Mouse (Mus musculus) right cerebral cortex, adult 18-20 months (tissue): Measurements from ENCODE around the gene Ghr.

Source experiments
- DNase-seq: peaks from one replicate; pipeline ENCODE4 v3.0.0; 2022; ENCODE audit warnings: mixed read lengths

Gene Ghr

DNA sequence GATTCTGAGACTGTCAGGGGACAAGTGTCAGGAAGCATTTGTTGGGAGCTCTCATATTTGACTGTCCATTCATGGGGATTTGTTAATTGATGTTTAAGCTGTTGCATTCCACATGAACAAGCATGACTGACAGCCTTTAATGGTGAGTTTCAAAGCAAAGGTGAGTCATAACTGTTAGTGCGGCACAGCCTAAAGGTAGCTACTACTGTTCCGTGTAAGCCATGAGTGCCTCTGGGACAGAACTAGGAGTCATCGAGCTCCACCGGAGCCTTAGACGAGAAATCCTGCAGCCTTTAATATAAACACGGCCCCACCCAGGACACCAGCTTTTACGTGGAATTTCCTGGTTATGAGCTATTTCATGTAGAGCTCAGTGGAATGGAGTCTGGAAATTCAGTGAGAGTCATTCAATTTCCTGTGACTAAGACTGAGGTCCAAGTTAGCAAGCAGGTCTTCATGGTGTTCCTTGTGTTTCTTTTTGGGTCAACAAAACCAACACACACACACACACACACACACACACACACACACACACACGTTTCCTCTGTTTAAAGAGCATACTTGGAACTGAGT lies 138.8 kb downstream of the Ghr start:
- no peak for DNase-seq

DNA sequence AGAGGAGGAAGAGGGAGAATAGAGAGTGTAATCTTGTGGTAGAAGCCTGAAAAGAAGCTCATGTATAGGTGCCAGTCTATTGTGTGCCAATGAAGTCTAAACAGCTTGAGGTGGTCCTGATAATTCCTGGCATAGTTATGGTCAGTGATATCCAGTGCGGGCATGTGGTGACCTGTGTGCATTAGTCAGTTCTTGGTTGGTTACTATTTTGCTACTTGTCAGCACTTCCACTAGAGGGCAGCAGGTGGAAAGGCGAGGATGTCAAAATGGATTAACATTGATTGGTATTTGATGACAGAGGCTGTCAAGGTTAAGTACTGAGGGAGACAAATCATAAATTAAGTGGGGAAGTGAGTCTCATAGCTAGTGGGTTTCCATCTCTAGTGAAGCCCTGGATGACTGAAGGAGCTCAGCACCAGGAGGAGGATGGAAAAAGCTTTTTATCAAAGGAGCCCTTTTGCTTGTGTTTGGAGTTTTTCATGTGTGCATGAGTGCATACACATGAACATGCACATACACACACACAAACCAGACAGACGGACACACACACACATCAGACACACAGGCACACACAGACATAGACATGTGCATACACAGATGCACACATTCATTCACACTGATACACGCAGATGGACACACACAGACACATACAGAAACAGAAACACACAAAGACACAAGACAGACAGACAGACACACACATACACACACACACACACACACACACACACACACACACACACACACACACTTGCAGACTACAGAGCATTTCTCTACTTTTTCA lies 141.6 kb downstream of the Ghr start:
- DNase-seq = peak; percentile 26

DNA sequence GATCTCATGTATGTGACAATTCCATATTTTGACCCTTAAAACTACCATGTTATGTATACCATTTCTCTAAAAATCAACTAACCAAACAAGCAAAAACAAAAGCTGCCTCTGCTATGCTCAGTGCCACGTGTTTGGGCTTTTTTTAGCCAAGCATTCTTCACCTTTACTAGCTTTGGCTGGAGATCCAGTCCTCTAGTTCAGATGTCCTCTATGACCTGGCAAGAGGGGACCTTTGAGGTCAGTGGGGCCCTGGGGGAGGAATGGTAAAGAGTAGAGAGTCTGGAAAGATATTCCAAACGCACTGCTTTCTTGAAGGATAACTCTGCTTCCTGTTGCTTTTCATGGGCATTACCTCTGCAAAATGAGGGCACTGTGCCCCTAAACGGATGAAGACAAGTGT lies 145.9 kb downstream of the Ghr start:
- no peak for DNase-seq

DNA sequence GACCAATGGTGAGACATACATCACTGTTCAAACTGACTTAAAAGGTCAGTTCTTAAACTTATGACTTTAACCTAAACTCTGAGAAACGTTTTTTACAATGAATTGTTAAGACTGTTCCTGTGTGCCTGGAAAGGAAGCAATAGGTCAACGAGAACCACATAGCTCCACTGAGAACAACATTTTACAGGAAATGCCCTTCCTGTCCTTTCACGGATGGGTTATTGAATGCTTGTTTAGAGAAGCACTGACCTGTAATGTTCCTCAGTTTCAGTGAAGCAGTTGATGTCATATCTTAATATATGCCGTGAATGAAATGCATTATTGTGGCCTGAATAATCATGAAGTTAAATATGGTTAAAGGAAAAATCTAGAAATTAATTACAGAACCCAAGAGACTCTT lies 147.7 kb downstream of the Ghr start:
- DNase-seq = no peak

DNA sequence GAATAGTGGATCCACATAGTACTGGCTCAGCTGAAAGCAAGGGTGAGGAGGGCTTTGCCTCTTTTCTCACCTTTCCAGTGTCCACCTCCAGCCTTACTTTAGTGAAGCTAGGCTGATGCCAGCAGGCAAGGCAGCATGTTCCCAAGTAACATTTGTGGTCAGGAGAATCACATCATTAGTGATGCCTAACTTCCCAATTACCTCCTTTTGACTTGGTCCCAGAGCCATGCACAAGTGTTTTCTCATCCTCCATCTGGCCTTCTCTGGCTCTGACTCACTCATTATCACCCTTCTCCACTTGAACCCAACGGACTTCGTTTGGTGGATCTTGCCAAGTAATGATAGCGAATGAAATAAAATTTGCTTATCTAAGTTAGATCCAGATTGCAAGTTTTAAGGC lies 148.8 kb downstream of the Ghr start:
- no peak for DNase-seq

DNA sequence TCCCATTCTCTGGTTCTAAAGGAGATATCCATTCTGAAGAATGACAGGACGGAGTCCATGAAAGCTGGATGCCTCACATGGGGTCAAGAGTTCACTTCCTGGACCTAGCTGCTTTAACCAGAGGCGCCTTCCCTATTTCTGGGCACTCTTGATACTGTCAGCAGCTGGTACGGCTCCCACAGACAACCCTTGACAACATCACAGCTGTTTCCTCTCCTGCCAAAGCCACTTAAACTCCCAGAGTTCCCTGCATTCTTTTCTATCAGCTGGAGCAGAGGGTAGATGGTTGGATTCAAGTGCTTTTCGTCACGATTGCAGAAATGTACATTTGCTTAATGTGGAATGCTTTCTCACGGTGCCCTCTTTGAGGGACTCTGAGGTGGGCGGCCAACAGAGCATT lies 150.0 kb downstream of the Ghr start:
- no peak for DNase-seq

DNA sequence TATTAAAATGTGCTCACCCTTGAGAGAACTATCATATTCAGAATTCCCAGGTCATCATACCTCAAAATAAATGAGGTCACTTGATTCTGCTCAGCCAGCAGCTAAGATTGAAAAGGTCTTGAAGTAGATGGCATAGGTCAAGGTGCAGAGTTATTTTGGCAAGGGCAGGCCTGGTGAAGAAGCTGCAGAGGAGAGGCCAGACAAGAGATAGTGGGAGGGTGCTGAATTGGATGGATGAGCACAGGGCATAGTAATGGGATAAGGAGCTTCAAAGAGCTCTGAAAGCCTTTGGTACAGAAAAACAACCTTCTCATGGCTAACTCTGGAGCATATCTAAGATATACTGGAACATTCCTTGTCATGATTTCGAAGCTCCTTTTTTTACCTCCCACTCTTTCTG lies 150.5 kb downstream of the Ghr start:
- DNase-seq = no peak

DNA sequence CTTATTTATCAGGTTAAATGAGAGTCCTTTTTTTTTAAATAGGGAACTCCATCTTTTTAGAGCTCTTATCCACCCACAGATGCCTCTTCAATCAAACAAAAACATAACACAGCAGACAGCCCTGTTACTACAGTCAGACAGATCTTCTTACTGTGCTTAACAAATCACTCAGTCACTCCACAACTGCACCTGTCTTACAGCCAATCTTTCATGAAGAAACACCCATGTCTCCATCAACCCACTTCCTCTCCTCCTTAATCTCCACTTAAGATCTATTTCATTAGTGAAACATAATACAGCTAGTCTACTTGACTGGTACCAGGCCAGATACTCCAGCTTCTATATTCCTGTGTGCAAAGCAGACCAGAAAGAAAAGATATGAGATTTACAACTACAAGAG lies 153.9 kb downstream of the Ghr start:
- no peak for DNase-seq

DNA sequence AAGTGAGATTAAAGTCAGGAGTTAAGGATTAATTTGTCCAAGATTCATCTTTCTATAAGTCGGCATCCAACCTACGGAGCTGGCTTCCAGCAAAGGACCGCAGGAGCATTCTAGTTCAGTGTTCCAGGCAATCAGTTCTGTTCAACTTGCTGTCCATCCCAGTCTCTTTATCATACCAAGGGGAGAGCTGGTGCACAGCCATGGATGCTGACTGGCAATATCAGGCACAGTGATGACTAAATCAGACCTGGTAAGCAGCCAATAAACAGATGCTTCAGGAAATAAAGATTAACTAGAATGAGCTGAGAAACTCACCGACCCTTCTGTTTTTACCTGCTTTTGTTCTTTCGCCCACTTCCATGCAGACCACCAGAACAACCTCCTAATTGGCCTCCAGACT lies 154.3 kb downstream of the Ghr start:
- no peak for DNase-seq

DNA sequence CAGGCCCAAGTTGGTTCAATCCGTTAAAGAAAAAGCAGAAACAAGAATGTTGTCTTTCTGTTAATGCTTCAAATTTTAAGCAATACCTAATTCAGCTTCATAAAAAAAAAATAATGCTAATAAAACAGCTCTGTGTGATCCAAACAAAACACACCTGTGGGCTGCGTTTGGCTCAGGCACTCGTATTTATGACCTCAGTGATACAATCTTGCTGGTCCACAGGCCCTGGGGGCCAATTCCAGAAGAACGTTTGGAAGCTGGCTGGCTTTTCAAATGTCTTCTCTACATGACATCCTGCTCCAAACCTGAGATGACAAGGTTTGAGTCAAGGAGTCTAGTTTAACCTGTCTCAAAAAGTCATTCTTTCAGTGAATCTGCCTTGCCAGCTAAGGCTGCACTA lies 156.9 kb downstream of the Ghr start:
- no peak for DNase-seq

DNA sequence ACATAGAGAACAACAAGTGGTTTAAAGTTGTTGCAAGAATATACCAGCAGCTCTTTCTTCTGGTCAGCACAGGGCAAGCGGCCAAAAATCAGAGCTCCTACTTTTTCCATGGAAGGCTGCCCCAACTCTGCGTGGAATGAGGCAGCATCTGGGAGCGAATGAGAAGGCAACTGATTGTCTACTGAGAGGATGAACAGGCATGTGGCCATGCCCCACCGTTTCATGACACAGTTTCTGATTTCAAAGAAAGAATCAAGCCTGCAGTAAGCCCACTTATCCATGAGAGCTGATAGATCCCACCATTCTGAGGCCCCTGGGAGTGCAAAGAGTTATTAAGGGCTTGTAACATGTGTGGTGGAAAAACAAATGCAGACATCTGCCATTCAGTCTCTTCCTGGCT lies 160.1 kb downstream of the Ghr start:
- DNase-seq = no peak

DNA sequence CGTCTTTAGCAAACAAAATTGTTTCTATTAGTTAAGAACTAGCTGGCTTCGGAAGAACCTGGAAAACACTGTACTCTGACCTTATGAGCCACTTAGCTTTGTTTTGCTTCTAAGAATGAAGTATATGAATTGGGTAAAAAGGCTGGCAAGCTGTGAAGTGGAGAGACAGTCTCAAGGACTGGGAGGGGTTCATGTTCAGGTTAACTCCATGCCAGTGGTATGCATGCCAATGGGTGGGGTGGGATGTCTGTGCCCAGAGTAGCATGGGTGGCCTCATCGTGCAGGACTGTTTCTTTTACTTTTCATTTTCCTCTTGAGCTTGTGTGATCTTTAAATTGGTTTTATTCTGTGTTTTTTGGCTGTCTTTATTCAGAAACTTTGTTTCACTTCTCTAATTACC lies 165.6 kb downstream of the Ghr start:
- DNase-seq = no peak

DNA sequence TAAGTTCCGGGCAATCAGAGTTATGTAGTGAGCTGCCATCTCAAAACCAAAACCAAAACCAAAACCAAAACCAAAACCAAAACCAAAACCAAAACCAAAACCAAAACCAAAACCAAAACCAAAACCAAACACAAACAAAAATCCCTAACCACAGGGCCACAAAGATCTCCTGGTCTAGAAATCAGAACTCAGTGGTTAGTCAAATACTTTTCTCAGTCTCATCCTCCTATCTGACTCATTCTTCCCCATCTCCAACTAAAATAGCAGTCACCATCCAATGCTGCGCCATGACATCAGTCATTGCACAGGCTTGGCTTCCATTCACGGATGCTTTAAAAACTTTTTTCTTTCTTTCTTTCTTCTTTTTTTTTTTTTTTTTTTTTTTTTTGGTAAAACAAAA lies 170.2 kb downstream of the Ghr start:
- DNase-seq = no peak

DNA sequence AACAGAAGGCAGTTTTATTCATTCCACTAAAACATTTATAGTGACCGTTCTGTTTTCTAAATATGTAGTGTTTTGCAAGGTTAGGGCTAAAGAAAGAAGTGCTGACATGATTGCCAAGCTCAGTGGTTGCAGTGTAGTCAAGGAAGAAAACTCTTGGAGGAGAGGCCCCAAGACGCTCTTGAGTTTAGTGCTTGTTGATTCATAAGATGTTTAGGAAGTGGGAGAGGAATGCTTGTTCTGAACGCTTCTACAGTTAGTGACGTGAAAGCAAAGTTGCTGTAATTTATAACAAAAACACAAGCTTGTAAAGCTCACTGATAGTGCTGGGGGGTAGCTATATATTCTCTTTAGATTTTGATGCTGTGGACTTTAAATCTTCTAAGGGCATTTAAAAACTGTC lies 174.8 kb downstream of the Ghr start:
- DNase-seq = no peak

DNA sequence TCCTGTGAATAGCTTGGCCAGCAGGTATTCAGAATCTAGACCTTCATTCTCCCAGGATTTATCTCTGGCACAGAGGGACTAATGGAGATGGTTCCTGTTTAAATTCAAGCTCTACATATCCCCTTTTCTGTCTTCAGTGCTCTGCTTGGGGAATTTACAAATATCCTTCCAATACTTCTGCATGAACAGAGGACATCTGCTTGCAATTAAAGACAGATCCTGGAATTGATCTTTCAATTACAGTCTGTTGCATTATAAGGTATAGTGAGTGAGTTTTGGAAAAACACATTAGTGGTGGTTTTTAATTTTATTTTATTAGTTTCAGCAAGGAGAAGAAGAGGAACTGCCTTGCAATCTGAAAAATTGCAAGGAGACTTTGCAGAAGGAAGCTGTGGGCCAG lies 184.1 kb downstream of the Ghr start:
- DNase-seq = no peak

DNA sequence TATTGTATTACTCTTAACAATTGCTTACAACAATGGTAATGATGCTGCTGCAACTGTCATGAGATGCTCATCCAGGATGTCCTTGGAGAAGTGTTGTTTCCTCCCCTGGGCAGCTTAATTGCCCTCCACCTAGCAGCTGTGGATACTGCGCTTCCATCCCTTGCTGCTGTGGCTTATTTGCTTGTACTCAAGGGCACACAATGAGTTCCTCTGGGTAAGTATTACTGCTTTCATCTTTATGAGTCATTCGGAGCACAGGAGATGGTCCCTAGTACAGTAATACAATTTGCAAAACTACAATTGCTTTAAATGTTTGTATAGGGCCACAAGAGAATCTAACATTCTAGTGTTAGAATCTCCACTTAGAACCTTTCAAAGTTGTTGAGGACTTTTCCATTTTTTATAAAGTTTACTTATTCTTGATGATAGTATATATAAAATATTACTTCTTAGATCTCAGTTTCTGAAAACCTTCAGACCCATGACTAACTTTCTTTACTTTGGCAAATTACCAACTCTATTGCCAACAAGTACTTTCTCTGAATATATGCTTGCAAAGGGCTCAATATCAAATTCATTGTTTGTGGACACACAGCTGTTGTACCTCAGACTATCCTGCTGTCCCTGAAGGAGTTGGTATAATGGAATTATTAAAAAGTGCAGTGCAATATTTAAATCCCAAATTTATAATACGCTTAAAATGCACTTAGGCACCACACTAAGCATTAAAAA lies 185.8 kb downstream of the Ghr start:
- no peak for DNase-seq

DNA sequence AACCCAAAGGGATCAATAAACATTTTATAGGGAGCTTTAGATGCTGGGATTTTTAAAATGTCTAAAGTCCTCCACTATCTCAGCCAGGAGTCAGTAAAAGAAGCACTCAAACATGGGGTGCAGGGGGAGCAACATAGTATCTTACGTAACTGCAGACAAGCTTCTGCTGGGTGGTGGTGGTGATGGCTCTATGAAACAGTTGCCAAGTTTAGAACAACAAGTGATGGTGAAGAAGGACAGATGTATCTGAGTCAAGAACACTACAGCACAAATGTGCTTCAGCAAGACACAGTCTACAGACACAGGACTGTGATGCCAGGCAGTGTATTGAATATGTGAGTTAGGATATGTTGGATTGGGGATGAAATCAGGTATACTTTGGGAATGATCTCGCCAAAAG lies 187.1 kb downstream of the Ghr start:
- no peak for DNase-seq

DNA sequence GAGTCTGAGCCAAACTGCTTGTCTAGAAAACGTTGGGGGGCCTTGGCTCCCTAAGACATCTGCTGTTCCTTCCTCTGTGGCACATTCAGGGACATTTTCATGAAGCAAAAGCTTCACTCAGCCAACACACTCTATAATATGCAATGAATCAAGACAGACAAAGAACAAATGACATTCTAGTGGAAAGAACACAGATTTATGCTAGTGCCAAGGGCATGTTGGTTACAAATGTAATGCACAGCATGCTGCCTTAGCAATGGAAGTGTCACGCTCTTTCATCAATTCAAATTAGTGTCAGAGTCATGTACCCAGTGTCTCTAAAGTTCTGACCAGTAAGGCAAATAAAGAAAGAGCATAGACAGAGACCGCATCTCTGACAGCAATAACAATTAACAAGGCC lies 187.6 kb downstream of the Ghr start:
- DNase-seq = no peak

DNA sequence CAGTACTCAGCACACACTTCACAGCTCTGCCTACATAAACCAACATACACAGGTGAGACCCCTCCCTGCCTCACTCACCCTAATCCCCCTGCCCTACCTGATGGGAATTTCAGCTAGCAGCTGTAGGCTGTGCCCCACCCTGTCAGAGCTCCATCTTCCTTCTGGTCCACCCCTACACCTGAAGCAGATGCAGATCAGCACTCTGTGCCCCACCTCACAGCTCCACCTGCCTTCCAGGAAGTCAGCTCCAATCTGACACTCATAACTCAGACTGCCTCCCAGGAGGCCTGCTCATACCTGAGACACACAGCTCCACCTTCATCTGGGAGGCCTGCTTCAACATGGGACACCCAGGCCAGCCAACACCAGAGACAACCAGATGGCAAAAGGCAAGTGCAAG lies 192.6 kb downstream of the Ghr start:
- DNase-seq = no peak

DNA sequence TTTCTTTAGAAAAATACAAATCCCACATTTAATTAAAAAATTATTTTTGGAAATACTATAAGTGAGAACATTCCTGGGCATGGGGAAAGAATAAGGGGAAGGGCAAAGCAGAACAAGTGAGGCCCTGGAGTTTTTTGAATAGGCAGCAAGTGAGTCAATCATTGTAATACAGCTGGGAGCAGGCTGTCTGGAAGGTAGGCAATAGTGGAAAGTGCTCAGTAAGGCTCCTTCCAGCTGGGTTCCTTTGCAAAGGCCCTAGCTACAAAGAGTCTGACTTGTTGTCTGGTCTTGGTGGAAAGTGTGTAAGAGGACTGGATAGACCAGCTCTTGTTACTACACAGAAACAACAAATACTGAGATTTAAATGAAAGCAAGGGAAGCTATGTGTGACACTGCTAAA lies 194.3 kb downstream of the Ghr start:
- no peak for DNase-seq

DNA sequence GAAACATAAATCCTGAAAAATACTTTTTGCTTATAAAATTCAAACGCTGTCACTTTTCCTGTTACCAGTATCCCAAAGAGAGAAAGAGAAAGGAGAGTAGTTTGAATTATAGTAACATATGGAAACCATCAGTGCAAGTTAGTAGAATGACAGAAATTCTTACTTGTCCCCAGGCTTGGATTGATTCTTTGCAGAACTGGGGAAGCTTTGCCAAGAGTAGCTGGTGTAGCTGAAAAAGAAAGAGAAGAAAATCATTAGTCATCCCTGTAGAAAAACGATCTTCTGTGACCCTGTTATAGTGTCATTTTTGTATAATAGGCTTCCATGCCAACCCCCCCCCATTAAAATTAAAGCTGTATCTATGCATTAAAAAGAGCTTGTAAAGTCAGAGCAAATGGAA lies 194.8 kb downstream of the Ghr start:
- no peak for DNase-seq

DNA sequence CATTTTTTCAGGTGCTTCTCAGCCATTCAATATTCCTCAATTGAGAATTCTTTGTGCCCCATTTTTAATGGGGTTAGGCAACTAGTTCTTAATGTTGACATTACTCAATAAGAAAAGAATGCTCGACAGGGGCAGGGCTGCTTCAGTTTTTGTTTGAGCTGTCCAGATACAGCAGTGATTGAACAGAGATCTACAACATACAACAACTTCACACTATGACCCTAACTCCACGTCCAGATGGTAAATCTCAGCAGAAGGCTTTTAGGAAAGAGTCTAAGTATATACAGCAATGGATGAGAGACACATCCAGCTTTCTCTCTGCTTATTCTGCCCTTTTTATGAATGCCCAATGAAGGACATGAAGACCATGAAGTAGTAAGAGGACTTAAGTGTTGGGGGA lies 199.5 kb downstream of the Ghr start:
- no peak for DNase-seq

DNA sequence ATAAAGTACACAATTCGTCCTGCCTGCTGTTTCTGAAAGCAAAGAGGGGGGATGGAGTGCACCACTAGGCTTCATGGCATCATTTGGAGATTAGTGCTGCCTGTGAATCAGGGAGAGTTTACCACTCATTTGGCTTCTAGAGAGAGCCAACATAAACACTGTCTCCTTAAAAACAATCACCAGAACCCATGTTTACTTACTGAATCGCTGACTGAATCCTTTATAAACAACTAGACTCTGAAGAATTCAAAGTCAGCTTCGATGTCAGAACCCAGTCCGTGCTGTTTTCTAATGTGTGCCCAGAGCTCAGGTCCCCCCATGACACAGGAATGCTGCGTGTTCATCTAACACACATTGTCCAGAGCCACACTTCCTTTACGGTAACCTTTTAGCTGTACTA lies 201.9 kb downstream of the Ghr start:
- DNase-seq = no peak

DNA sequence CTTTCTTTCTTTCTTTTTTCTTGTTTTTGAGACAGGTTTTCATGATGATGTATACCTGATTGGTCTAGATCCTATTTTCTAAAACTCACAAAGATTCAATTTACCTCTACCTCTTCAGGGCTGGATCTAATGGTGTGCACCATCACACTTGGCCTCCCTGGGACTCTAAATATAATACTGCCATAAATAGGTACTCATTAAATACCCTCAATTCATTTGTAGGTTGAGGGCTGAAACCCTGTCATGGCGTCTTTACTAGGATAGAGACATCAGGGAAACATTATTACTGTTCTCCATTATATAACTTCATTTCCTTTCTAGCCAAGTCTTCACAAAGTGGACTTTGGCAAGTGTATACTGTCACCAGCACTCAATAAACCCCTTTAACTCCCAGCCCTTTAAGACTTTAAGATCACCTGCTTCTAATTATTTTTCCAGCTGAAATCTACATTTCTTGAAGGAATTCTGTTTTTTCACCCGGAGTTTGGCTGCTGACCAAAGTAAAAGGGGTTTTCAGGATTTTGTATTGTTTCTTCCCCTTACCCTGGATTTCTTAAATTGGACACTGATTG lies 214.9 kb downstream of the Ghr start:
- DNase-seq = no peak
